Mouse (Mus musculus) lung, adult 2 months (tissue): Measurements from ENCODE around the gene Gm38100.

Experiments used
- CTCF ChIP-seq: fragments of 200-500 bp; IDR thresholded peaks from 2 replicates; pipeline ENCODE4 v1.5.1; 2011; ENCODE audit warnings: mild to moderate bottlenecking, low read length, control low read depth; ENCODE audit not compliant: insufficient read depth
- POLR2A ChIP-seq: fragments of 200-500 bp; IDR thresholded peaks from 2 replicates; pipeline ENCODE4 v1.6.1; 2011; ENCODE audit warnings: low read depth, mild to moderate bottlenecking, control low read depth, low read length, borderline replicate concordance; ENCODE audit errors: extremely low read depth

DNA sequence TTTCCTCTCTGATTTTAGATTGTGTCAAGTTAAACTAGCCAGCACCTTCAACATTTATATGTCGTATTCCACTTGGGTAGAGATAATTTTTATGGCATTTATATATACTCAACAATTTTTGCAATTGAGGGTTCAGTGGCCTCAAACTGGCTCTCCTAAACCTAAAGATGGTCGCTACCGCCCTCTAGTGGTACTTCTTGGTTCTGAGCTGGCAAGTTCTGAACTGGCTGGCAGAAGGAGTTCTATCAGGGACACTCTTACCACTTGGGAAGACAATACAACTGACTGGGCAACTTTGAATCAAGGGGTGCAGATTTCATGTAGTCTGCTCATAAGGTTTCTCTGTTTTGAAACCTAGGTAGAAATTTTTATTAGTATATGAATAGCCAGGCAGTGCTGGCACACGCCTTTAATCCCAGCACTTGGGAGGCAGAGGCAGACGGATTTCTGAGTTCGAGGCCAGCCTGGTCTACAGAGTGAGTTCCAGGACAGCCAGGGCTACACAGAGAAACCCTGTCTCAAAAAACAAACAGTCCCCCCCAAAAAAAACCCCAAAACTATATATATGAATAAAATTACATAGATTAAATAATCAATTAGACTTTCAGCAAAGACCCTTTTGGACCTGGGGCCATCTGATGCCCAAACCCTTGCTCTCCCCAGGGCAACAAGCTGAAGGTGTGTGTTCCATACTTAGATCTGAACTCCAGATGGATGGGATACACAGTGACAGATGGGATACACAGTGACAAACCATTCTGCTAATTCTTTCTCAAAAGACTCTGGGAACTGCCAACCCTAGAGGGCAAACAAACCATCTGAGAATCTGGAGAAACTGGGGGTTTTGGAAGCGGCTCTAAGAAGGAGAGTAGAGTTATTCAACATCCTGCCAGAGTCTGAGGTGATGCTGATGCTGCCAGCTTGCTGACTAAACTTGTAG lies 4.0 kb downstream of the Gm38100 start:
- peak; percentile 63 for TF ChIP-seq CTCF
- no peak for TF ChIP-seq POLR2A
